Mouse (Mus musculus) kidney, postnatal 4 days (tissue): ENCODE measurements at regions not wholly inside any gene's neighbourhood (a gene's known extent, or its start where the extent isn't known, plus 50 kb on each side); places are given as distances from the start of the nearest gene placed in this dataset.

Source experiments
- DNase-seq, 2 experiments: peaks; one replicate each; pipeline ENCODE4 v3.0.0; 2021; ENCODE audit warnings: mixed read lengths in 2 of 2

DNA sequence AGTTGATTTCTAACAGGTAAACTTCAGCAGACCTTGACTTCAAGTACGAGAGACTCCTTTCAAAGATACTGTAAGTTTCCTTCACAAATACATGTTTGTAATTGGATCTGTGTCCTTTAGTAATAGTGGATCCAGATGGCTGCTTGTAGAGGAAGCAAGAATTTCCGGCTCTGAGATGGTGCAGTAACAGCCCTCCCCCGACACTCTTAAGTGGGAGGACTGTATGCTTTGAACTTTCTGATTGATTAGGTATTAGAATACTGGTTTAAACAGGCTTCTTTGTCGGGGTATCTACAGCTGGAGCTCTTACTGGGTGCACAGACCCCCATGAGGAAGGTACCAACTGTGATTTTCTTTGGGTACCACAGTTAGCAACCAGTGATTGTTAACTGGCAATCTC, 355.0 kb upstream of the Cblb start:
- DNase-seq, result peak in 1 of 2 experiments; percentile 3

- DNase-seq, result no peak
Observed at GRCm38 (mm10) chr16:51690861-51691260, 340.2 kb upstream of the Cblb start.

- no peak for DNase-seq
Observed at GRCm38 (mm10) chr16:51705026-51705425, 326.0 kb upstream of the Cblb start.

GRCm38 (mm10) chr16:51718695-51719094, 312.3 kb upstream of the Cblb start:
- DNase-seq, result no peak

- DNase-seq, result no peak
Observed at GRCm38 (mm10) chr16:51719637-51720036, 311.4 kb upstream of the Cblb start.

DNA sequence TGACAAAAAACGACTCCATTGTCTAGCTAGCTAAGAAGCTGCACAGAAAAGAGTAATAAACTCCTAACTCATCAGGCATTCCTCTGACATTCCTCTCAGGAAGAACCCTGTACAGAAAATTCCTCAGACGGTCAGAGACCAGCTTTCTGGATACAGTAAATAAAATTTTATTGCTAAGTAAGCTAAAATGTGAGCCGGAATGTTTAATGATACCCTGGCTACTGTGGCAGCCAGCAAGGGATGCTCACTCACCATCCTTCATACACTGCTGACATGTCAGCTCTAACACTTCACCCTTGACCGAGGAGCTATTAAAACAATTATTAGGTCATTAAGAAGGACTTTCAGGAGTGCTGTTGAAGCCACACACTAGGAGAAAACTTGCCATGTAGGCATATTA, 308.3 kb upstream of the Cblb start:
- peak in 1 of 2 experiments; percentile 2 for DNase-seq

GRCm38 (mm10) chr16:51741875-51742274, 289.1 kb upstream of the Cblb start:
- no peak for DNase-seq

GRCm38 (mm10) chr16:51751878-51752277, 279.1 kb upstream of the Cblb start:
- peak; percentile 11 to 14 for DNase-seq

DNA sequence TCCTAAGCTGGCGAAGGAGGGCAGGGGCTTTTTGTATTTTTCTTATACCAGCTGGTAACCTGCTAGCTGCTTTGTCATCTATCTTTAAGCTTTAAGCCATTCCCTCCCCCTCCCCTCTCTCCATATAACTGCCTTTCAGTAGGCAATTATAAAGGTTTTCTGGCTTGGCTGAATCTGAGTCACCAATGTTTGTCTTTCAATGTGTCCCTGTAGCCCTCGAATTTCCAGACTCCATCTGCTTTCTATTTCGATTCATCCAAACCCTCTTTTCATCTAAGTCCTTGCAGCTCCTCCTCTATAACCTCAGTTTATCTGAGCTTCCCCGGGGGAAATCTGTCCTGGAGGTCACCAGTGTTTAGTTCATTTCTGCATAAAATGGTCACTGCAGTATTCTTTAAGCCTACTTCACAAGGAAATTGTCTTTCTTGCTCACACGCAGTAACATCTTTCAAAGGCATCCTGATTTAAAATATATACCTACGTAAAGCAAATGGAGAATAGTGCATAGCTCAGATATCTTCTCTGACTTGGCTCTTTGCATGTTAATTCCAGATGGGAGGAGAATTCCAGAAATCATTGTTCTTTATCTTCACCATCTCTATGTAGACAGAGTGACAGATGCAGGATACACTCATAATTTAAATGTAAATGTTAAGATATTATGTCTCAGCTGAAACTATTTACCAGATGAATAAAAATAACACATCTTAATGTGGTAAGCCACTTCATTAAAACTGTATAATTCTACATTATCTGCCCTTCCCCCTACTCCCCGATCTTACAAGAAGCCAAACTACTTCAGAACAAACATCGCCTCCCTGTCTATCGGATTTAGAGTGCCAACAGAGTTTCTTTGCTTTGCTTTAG, 272.4 kb upstream of the Cblb start:
- DNase-seq, result no peak

DNA sequence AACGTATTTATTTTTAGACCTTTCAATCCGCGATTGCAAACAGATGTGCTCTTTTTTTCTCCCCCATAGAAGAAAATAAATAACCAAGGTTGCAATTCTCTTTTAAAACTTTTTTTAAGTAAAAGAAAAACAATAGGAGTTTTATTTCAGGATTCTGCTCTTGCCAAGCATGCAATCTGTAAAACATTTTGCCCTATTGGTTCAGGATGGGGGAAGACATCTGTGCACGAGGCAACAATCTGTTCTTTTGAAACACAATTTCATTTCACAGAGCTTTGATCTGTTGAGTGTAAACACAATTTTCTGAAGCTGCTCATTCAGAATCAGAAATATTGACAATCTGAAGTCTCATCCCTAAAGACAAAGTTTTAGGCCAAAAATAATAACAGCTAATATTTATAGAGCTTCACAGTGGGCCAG, 271.8 kb upstream of the Cblb start:
- DNase-seq, result no peak

GRCm38 (mm10) chr16:51767556-51767955, 263.5 kb upstream of the Cblb start:
- DNase-seq, result peak; percentile 39 to 58

DNA sequence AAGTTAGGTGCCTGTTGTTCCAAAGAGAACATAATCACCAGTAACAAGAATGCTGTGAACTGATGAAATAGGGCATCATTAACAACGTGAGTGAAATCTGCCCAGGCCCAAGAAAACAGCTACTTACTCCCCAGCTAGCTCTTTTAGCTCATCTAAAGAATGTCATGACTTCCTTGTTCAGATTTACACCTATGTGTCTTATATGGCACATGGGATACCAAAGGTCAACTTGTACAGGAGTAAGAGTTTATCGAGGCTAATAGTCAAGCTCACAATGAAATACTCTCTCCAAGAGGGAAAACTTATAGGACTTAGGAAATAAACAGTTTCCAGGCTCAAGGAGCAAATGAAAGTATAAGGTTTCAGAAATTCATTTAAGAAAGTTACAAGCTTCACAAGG, 252.1 kb upstream of the Cblb start:
- no peak for DNase-seq

DNA sequence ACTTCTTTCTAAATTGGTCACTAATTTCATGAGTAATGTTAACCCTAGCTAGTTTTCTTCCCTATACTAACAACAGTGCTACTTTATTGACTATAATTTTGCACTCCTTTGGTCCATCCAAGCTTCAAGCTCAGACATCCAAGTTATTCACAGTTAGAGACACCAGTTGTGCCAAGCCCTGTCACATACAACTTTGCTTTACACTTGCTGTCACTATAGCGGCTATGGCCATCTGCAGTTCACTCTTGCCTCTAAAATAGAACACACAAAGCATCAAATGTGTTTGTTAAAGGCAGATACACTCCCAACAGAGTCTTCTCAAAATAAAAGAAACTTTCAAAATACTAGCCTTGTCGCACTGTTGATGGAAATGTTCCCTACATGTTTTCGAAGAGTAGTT, 236.0 kb upstream of the Cblb start:
- DNase-seq, result no peak

DNA sequence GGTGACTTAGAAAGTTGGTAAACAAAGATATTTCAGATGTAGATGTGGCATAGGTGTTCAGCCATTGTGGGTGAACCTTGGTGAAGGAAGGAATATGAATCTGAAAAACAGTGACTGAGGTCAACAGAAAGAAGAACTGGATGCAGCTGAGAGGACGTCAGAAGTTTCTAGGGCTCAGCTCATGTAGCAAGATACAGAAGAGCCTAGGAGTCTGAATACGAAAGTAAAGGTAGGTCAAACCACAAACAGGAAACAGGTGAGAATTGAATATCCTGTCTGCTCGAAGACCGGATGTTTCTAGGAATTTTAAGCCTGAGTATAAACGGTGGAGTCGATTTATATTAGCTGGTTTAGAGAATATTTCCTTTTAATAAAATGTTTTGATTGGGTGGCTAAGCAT, 223.7 kb upstream of the Cblb start:
- no peak for DNase-seq

DNA sequence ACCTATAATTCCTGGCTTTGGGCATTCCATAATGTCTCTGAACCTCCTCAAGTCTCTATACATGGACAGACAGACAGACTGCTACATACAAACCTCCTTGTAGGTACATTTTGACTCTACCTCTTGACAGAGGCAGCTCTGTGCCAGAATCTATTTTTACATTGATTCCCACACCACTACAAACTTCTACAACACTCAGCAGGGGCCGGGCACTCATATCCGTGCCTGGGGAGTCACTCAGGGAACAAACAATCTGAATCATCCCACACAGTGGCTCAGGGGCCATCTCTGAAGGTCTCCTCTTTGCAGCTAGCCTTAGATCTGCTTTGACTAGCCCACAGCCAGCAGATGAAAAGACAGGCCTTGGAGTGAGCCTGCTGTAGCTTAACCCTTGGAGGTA, 221.9 kb upstream of the Cblb start:
- DNase-seq, result no peak

DNA sequence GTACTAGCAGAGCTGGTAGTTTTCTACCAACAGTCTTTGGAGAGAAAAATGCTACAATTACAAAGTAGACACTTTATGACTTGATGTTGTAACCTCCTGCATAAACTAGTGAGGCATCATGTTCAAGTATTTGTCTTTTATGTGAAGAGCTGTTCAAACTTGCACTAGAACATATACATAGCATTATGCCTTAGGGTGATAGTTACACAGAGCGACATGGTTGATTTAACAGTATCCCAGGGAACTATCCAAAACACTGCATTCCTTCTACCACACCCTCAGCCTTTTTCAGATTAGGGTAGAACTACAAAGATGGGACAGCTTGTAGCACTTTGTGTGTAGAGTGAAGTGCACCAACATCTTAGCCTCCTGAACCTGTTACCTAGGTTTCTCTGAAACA, 220.0 kb upstream of the Cblb start:
- DNase-seq, result no peak

GRCm38 (mm10) chr16:51842770-51843169, 188.3 kb upstream of the Cblb start:
- DNase-seq, result no peak

DNA sequence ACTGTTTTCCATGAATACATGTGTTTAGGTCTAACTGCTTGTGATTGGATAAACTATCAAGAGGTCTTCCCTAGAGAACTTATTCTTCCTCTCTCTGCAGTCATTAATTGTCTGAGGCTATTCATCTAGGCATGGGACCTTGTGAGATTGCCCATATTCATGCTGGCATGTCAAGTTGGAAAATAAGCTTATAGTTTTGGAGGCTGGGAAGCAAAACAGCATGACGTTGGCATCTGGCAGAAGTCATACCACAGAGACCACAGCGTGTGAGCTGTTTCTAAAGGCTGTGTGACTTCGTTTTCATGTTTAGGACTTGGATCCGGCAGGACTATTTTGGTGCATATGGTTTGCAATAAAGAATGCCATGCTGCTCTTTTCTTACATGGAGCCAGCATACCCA, 185.5 kb upstream of the Cblb start:
- no peak for DNase-seq

DNA sequence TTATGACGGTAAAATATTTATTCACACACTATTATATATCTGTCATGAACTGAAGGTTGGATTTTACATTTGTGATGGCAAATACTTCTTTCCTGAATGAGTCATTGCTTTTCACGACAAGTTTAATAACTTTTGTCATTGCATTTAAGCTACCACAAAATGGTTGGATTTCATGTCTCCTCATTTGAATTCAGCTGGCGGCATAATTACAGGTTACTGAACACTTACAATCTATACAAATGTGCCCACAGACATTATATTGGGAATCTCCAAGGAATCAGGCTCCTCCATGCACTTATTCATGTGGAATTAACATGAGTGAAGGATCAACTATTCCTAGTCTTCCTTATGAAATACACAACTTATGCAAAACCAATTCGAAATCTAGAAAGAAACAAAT, 150.3 kb upstream of the Cblb start:
- no peak for DNase-seq

- no peak for DNase-seq
Observed at GRCm38 (mm10) chr16:51881127-51881526, 149.9 kb upstream of the Cblb start.

GRCm38 (mm10) chr16:51883813-51884212, 147.2 kb upstream of the Cblb start:
- DNase-seq, result no peak

DNA sequence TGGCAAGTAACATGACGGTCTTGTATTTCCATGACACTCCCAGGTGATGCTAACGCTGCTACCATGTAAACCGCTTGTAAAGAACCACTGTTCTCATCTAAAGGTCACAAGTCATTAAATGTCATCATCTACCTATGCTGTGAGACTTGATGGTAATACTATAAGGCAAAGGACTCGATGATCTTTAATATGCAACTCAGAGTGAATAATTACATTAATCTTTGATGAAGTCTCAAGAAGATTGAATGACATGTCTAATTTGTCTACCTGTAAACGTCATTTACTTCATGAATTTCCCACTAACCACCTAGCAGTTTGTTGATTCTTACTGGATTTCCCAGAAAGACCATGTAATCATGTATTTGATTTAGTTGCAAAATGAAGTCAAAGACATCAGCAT, 143.5 kb upstream of the Cblb start:
- DNase-seq, result no peak

- DNase-seq, result no peak
Observed at GRCm38 (mm10) chr16:51905588-51905987, 125.4 kb upstream of the Cblb start.

- no peak for DNase-seq
Observed at GRCm38 (mm10) chr16:51906686-51907085, 124.3 kb upstream of the Cblb start.

DNA sequence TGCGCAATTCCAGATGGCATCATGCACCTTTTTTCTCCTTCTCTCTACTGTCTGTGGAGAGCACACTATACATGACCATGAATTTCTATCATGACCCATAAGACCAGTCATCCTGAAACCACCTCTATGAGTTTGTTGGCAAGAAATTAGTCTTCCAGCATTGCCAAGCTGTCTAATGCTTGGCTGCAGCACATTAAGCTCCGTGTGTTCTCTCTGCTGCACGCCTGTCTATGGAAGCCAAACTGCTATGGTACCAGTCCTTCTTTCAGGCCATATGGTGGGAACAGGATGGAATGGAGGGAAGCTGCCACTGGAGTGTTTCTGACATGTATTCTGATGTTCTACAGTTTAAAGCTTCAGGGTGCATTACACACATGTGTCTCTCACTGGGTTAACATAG, 121.0 kb upstream of the Cblb start:
- DNase-seq, result no peak
